Mouse (Mus musculus): ENCODE data around the gene 1700012B07Rik. TPM values are rescaled to one million over a fixed set of nuclear protein-coding genes. Genes with fewer than 3 reads are reported as not detected.

1700012B07Rik gene
- polyA plus RNA-seq, 1 experiment = not detected

DNA sequence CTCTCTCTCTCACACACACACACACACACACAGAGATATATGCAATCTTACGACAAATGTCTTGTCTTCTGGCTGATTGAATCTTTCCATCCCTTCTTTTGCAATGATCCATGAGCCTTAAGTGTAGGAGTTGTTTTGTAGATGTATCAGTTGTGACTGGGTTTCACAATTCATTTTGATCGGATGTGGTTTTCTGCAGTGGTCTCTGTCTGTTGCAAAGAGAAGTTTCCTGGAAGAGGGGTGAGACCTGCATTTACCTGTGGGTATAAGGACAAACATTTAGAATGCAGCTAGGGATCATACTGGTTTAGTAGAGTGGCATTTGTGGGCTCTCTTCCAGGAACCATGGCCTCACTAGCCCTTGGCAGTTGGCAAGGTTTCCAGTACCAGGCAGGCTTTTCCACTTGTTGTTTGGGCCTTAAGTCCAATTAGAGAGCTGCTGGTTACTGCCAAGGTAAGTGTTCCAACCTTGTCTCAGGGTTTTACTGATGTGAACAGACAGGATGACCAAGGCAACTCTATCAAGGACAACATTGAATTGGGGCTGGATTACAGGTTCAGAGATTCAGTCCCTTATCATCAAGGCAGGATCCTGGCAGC lies 69.1 kb downstream of the 1700012B07Rik start:
- Histone ChIP-seq H3K4me1 (ENCODE audit: control insufficient read depth, insufficient read depth, insufficient read length, low read length) (0 out of 2 replicates have a peak, but pooled peaks cover 4% of the 10 kb centered on the region), H3K36me3 (ENCODE audit: control insufficient read depth, insufficient read depth, low read length) (no peaks in the 10 kb centered on the region), H3K27ac (ENCODE audit: insufficient read depth, low read depth, low read length) (no peak overlapping the region), H3K27me3 (ENCODE audit: control insufficient read depth, insufficient read depth, low read length) (no peaks in the 10 kb centered on the region), H3K4me3 (ENCODE audit: low read depth, low read length) (no peak overlapping the region)
- no peak for TF ChIP-seq POLR2A (IDR thresholded peaks at IDR 0.05; ENCODE audit: low read depth, low read length)
- no peak for TF ChIP-seq CTCF (IDR thresholded peaks at IDR 0.05; ENCODE audit: extremely low read depth, insufficient read length, insufficient replicate concordance, low read depth, low read length)
- 92% methylated on average over 2 of the region's 2 CpGs for WGBS

DNA sequence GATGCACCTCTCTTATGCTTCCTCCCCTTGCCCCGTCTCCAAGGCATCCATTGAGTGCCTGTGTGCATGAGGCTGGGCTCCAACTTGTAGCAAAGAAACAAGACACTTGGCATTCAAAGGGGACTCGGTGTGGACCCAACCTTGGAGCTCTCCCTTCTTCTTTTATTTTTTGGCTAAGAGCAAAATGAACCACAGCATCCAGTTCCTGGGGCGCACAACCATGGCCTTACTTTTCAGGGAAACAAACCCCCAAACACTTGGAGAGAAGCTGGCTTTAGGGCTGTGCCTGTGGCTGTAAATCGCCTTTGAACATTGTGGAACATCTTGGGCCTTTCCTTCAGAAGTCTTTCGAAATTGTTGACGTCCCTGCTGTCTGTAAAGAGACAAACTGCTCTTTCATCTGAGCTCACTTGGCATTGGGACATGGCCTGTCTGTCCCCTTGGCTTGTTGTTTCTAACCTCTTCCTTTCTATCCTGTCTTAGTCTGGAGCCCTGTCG lies 73.7 kb downstream of the 1700012B07Rik start:
- Histone ChIP-seq H3K27me3 (ENCODE audit: control insufficient read depth, insufficient read depth, low read length) (no peaks in the 10 kb centered on the region), H3K4me3 (ENCODE audit: low read depth, low read length) (no peak overlapping the region), H3K27ac (ENCODE audit: insufficient read depth, low read depth, low read length) (no peak overlapping the region; the same call in 1 of the 2 replicates), H3K36me3 (ENCODE audit: control insufficient read depth, insufficient read depth, low read length) (no peaks in the 10 kb centered on the region), H3K4me1 (ENCODE audit: control insufficient read depth, insufficient read depth, insufficient read length, low read length) (0 out of 2 replicates have a peak, but pooled peaks cover 3% of the 10 kb centered on the region)
- no peak for TF ChIP-seq CTCF (IDR thresholded peaks at IDR 0.05; ENCODE audit: extremely low read depth, insufficient read length, insufficient replicate concordance, low read depth, low read length)
- TF ChIP-seq POLR2A (IDR thresholded peaks at IDR 0.05; ENCODE audit: low read depth, low read length) = no peak
- WGBS = 84% methylated on average over 7 of the region's 7 CpGs

DNA sequence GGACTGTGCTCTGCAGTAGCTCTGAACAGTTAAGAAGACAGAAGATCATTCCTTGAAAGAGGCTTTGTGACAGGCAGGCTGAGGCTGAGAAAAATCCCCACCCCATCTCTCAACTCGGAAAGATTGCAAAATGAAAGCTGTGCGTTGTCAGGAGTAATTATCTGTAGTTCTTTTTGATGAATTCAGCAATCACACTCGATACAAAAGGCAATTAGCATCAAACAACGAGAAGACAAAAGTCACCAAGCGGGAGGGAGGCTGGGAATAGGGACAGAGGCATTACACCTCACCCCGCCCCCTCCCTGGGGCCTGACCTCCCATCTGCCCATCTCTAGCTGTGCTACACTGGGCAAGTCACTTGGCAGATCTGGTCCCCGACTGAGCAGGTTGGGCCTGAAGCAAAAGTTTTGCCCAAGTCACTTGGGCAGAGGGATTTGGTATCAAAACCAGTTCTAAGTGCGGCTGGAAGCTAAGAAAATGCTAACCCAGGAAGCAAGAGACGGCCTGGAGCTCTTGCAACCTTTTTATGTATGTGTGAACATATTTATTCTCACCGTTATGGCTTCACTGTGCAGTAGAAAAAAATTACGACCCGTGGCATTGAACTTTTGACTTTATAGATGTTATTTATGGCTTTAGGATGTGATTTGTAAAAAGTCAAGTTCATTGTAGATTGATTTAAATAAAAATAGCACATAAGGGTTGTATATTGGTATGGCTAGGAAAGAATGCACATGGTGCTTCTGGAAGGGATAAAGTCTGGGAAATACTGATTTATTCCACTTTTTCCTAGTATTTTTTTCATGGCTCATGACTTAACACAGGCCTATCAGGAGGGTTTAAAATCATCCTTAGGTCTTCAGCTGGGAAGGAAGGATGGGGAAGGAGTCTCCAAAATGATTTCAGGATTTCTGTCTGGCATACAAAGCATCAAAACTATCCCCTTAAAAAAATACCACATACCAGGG lies 75.9 kb downstream of the 1700012B07Rik start:
- Histone ChIP-seq H3K4me3 (ENCODE audit: low read depth, low read length) (no peak overlapping the region), H3K4me1 (ENCODE audit: control insufficient read depth, insufficient read depth, insufficient read length, low read length) (no peaks in the 10 kb centered on the region), H3K27me3 (ENCODE audit: control insufficient read depth, insufficient read depth, low read length) (no peaks in the 10 kb centered on the region), H3K36me3 (ENCODE audit: control insufficient read depth, insufficient read depth, low read length) (no peaks in the 10 kb centered on the region), H3K27ac (ENCODE audit: insufficient read depth, low read depth, low read length) (no peak overlapping the region)
- no peak for TF ChIP-seq CTCF (IDR thresholded peaks at IDR 0.05; ENCODE audit: extremely low read depth, insufficient read length, insufficient replicate concordance, low read depth, low read length)
- TF ChIP-seq POLR2A (IDR thresholded peaks at IDR 0.05; ENCODE audit: low read depth, low read length) = no peak
- 42% methylated on average over 12 of the region's 12 CpGs for whole genome bisulfite sequencing

DNA sequence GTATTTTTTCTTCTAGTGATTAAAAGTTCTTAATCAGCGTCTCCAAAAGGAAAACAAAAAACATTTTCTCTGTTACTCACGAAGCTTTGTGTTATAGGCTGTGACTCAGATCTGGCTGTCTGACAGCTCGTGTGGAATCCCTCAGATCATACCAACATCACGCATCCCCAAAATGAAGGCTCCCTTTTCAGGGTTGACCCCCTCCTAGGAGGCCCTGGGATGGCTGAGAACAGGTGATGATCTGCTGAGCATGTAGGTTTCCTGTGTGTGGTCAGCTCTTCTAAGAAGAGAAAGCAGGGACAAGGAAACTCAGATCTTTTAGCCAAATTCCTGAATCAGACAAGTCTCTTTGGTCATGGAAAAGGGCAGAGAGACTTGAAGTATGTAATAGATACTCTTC lies 82.6 kb downstream of the 1700012B07Rik start:
- WGBS = 73% methylated on average over 4 of the region's 4 CpGs
- no peak for TF ChIP-seq POLR2A (IDR thresholded peaks at IDR 0.05; ENCODE audit: low read depth, low read length)
- no peak for TF ChIP-seq CTCF (IDR thresholded peaks at IDR 0.05; ENCODE audit: extremely low read depth, insufficient read length, insufficient replicate concordance, low read depth, low read length)
- no peaks in the 10 kb centered on the region for H3K4me1 ChIP-seq (ENCODE audit: control insufficient read depth, insufficient read depth, insufficient read length, low read length)

DNA sequence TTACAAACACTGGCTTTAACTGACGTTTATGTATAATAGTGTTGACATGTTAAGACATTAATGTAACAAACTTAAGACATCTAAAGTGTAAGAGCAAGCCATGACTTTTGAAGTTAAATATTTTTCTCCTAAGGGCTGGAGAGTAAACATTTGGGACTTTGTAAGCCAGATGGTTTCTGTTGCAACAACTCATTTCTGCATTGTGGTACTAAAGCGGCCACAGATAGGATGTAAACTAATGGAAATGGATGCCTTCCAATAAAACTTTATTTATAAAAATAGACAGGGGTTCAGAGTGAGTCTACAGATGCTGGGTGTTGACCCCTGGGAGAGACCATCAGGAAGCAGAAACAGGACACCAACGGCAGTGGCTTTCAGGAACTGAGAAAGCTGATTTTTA lies 89.9 kb downstream of the 1700012B07Rik start:
- WGBS = 62% methylated on average over 3 of the region's 3 CpGs
- TF ChIP-seq POLR2A (IDR thresholded peaks at IDR 0.05; ENCODE audit: low read depth, low read length) (no peak), CTCF (IDR thresholded peaks at IDR 0.05; ENCODE audit: extremely low read depth, insufficient read length, insufficient replicate concordance, low read depth, low read length) (no peak)
- Histone ChIP-seq H3K27me3 (ENCODE audit: control insufficient read depth, insufficient read depth, low read length) (no peaks in the 10 kb centered on the region), H3K27ac (ENCODE audit: insufficient read depth, low read depth, low read length) (no peak overlapping the region), H3K4me3 (ENCODE audit: low read depth, low read length) (no peak overlapping the region), H3K36me3 (ENCODE audit: control insufficient read depth, insufficient read depth, low read length) (no peaks in the 10 kb centered on the region), H3K4me1 (ENCODE audit: control insufficient read depth, insufficient read depth, insufficient read length, low read length) (no peaks in the 10 kb centered on the region)

More for the DNA sequence above, 82.6 kb downstream of the 1700012B07Rik start:
- Histone ChIP-seq H3K27me3 (ENCODE audit: control insufficient read depth, insufficient read depth, low read length) (no peaks in the 10 kb centered on the region), H3K27ac (ENCODE audit: insufficient read depth, low read depth, low read length) (no peak overlapping the region), H3K4me3 (ENCODE audit: low read depth, low read length) (no peak overlapping the region), H3K36me3 (ENCODE audit: control insufficient read depth, insufficient read depth, low read length) (no peaks in the 10 kb centered on the region)

Other genes with a start within 250 kb of the 1700012B07Rik start
- gene Wipi1, start 216.1 kb downstream of the 1700012B07Rik start, polyA plus RNA-seq (2012; rRNA removed) = 5.4 and 6.7 TPM in 2 replicates
- 22.8 and 40.8 TPM in 2 replicates for gene Prkar1a, start 178.6 kb downstream of the 1700012B07Rik start, polyA plus RNA-seq (2012; rRNA removed)
- gene Fam20a, start 105.8 kb downstream of the 1700012B07Rik start, polyA plus RNA-seq (2012; rRNA removed) = 12.1 and 25.3 TPM in 2 replicates
- 0.06 and 0.11 TPM in 2 replicates for gene Abca8b, start 167.8 kb upstream of the 1700012B07Rik start, polyA plus RNA-seq (2012; rRNA removed)